Mouse (Mus musculus): ENCODE results near the gene Pxmp4.

- peak; percentile 65; the same call in 1 of the 2 replicates for TF ChIP-seq GATA1 (IDR thresholded peaks at IDR 0.05; ENCODE audit: low read length)
- TF ChIP-seq TAL1 (IDR thresholded peaks at IDR 0.05; ENCODE audit: low read length), result 0 out of 3 replicates have a peak, but pooled peaks have one; percentile 21
Measured at GRCm38 (mm10) chr2:154569071-154569748, 34.3 kb downstream of the Pxmp4 start.
